Mouse (Mus musculus) bone marrow macrophage, adult 2 months (primary cell): ENCODE data around the gene Plin4.
"Not testable (repeated sequence)": the region's sequence is repeated elsewhere in the genome, so short reads cannot be mapped to it uniquely, and the experiment has no call there.

Experiments
- CTCF ChIP-seq: IDR thresholded peaks from 2 replicates; pipeline ENCODE4 v1.5.1; 2012; ENCODE audit warnings: low read depth, mild to moderate bottlenecking, low read length, moderate library complexity
- POLR2A ChIP-seq: IDR thresholded peaks from 2 replicates; pipeline ENCODE4 v1.6.1; 2012; ENCODE audit warnings: mild to moderate bottlenecking, low read depth, low read length, borderline replicate concordance

DNA sequence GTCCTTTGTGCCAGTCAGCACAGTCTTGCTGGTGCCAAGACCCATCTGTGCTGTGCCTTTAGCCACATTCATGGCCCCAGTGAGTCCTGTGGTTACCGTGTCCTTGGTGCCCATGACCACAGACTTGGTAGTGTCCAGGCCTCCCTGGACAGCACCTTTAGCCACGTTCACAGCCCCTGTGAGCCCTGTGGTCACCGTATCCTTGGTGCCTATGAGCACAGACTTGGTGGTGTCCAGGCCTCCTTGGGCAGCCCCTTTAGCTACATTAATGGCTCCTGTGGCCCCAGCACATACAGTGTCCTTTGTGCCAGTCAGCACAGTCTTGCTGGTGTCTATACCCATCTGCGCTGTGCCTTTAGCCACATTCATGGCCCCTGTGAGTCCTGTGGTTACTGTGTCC lies 3.2 kb downstream of the Plin4 start:
- not testable (repeated sequence) for TF ChIP-seq CTCF, POLR2A
